15 mouse cellular contexts compared by ENCODE assay signal in the genomic region with DNA sequence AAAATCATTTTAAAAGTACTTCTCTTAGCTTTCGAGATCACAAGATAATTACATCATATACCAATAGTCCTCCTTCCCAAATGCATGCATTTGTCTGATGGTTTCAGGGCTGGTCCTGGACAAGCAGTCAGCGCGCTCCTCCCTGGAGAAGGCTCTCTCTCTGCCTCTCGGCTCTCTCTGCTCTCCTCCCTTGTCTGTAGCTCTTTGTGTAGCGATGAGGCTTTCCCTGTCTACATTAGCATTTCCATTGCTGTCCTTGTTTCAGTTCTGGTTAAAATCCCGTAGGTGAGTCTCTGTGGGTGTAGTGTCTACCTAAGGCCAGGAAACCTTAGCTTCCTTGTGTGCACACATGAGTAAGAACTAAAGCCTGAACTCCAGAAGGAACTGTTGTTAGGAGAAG.
"Had no signal": no experiment of that assay in that cellular context is flagged by ENCODE, and none has a peak within 500 bp of the region (broad histone marks: within the 10 kb centered on the region; RNA-seq: fewer than 3 reads in every experiment).

No protein-coding gene starts in this region.

- ATAC-seq: liver, postnatal 0 days; lung, postnatal 0 days; midbrain, embryonic 13.5 days had no signal

- H3K9me3 ChIP-seq: limb, embryonic 15.5 days; stomach, embryonic 15.5 days had no signal

- H3K36me3 ChIP-seq: limb, embryonic 12.5 days; limb, embryonic 15.5 days; midbrain, embryonic 13.5 days; stomach, embryonic 15.5 days had no signal

- DNase-seq: kidney, postnatal 25 days; left cerebral cortex, postnatal 4 days; liver, postnatal 0 days; lung, embryonic 14.5 days; spleen, adult 18-20 months; thymus, postnatal 25 days had no signal

- H3K27ac ChIP-seq: kidney, postnatal 0 days; limb, embryonic 12.5 days; limb, embryonic 15.5 days; liver, embryonic 14.5 days; macrophage; midbrain, embryonic 13.5 days; stomach, embryonic 15.5 days had no signal

- H3K27me3 ChIP-seq: limb, embryonic 12.5 days; limb, embryonic 15.5 days; midbrain, embryonic 13.5 days; stomach, embryonic 15.5 days had no signal

- H3K4me3 ChIP-seq: limb, embryonic 12.5 days; limb, embryonic 15.5 days; midbrain, embryonic 13.5 days; stomach, embryonic 15.5 days had no signal

- H3K9ac ChIP-seq: limb, embryonic 12.5 days; limb, embryonic 15.5 days; liver, embryonic 14.5 days; liver, postnatal 0 days; lung, embryonic 14.5 days; midbrain, embryonic 13.5 days; stomach, embryonic 15.5 days had no signal

- H3K4me1 ChIP-seq: limb, embryonic 12.5 days; limb, embryonic 15.5 days had no signal

- H3K4me2 ChIP-seq: limb, embryonic 12.5 days; limb, embryonic 15.5 days; liver, embryonic 11.5 days; lung, embryonic 14.5 days; midbrain, embryonic 13.5 days; stomach, embryonic 15.5 days had no signal
